ENCODE assay signal across 18 mouse cellular contexts in genomic region chr6:90941257-90941656, GRCm38 (mm10). TPM values are rescaled to one million over a fixed set of nuclear protein-coding genes. Genes with fewer than 3 reads are reported as not detected.
DNase-seq lines count a peak whose midpoint lies in the region; ATAC-seq and TF ChIP-seq lines count a peak whose summit lies in the region.
"Had no signal": no experiment of that assay in that cellular context is flagged by ENCODE, and none has a peak within 500 bp of the region (broad histone marks: within the 10 kb centered on the region; RNA-seq: fewer than 3 reads in every experiment).

No protein-coding gene starts in this region.

- H3K27ac ChIP-seq in lung, embryonic 14.5 days (ENCODE audit: low read depth), result no peak overlapping the region
- no peak overlapping the region for H3K27ac ChIP-seq in hindbrain, embryonic 11.5 days (ENCODE audit: low read depth, low read length)
- H3K27ac ChIP-seq: embryonic facial prominence, embryonic 12.5 days; hindbrain, embryonic 14.5 days; liver, embryonic 15.5 days; midbrain, embryonic 15.5 days had no signal

- no peaks in the 10 kb centered on the region for H3K36me3 ChIP-seq in lung, embryonic 14.5 days (ENCODE audit: insufficient read depth)
- H3K36me3 ChIP-seq in hindbrain, embryonic 11.5 days (ENCODE audit: control insufficient read depth, insufficient read depth, low read length), result no peaks in the 10 kb centered on the region
- H3K36me3 ChIP-seq: embryonic facial prominence, embryonic 12.5 days; liver, embryonic 15.5 days; midbrain, embryonic 15.5 days had no signal

- H3K4me1 ChIP-seq in lung, embryonic 14.5 days (ENCODE audit: insufficient read depth), result peaks cover 12% of the 10 kb centered on the region; the same call in 1 of the 2 replicates
- H3K4me1 ChIP-seq in hindbrain, embryonic 11.5 days (replicated peaks; ENCODE audit: control insufficient read depth, insufficient read depth, low read length), result no peaks in the 10 kb centered on the region

- peak; percentile 36; the same call in 1 of the 2 replicates for ATAC-seq in frontal cortex, adult (ENCODE audit: low TSS enrichment)
- no peak for ATAC-seq in lung, embryonic 14.5 days (ENCODE audit: insufficient read depth)
- ATAC-seq in hindbrain, embryonic 11.5 days (ENCODE audit: low FRiP score), result no peak
- ATAC-seq: forebrain, postnatal 0 days; midbrain, embryonic 15.5 days had no signal

- H3K4me2 ChIP-seq in lung, embryonic 14.5 days, result no peak overlapping the region
- H3K4me2 ChIP-seq in hindbrain, embryonic 11.5 days (replicated peaks; ENCODE audit: low read depth, low read length), result no peak overlapping the region
- H3K4me2 ChIP-seq: embryonic facial prominence, embryonic 12.5 days; hindbrain, embryonic 14.5 days; liver, embryonic 15.5 days; midbrain, embryonic 15.5 days had no signal

- no peak for DNase-seq in frontal cortex, postnatal 25 days (ENCODE audit: low spot score in 2 of 2)
- DNase-seq in lung, embryonic 14.5 days, result peak; percentile 57
- DNase-seq in lung, adult 18-20 months, result no peak
- peak; percentile 11 for DNase-seq in MN1 (ENCODE audit: low spot score)
- peak; percentile 60 for DNase-seq in brain, adult 2 months (ENCODE audit: low read depth, low spot score)
- DNase-seq in hindbrain, embryonic 11.5 days (ENCODE audit: low spot score), result no peak
- no peak for DNase-seq in cerebellum, adult 9-11 months
- DNase-seq: cerebellum, postnatal 36 days; forebrain, postnatal 0 days; gastrocnemius, postnatal 10 days; kidney, adult 8-10 months; right cerebral cortex, postnatal 14 days; thymus, postnatal 36 days had no signal

- no peaks in the 10 kb centered on the region for H3K9me3 ChIP-seq in lung, embryonic 14.5 days (ENCODE audit: low read depth, low read length)
- no peaks in the 10 kb centered on the region for H3K9me3 ChIP-seq in hindbrain, embryonic 11.5 days (ENCODE audit: control insufficient read depth, low read length)
- H3K9me3 ChIP-seq: embryonic facial prominence, embryonic 12.5 days; liver, embryonic 15.5 days; midbrain, embryonic 15.5 days had no signal

- no peak overlapping the region for H3K9ac ChIP-seq in lung, embryonic 14.5 days
- no peak overlapping the region for H3K9ac ChIP-seq in hindbrain, embryonic 11.5 days (ENCODE audit: low read depth, low read length)
- H3K9ac ChIP-seq: embryonic facial prominence, embryonic 12.5 days; forebrain, postnatal 0 days; hindbrain, embryonic 14.5 days; liver, embryonic 15.5 days; midbrain, embryonic 15.5 days had no signal

- no peak overlapping the region for H3K4me3 ChIP-seq in lung, embryonic 14.5 days (ENCODE audit: low read depth, low read length)
- no peak overlapping the region for H3K4me3 ChIP-seq in hindbrain, embryonic 11.5 days (ENCODE audit: low read depth, low read length)
- H3K4me3 ChIP-seq: embryonic facial prominence, embryonic 12.5 days; liver, embryonic 15.5 days; midbrain, embryonic 15.5 days had no signal

- WGBS in lung, embryonic 14.5 days, result 52% methylated on average over 3 of the region's 3 CpGs
- WGBS in hindbrain, embryonic 11.5 days, result 63% methylated on average over 3 of the region's 3 CpGs

- H3K27me3 ChIP-seq in lung, embryonic 14.5 days (ENCODE audit: insufficient read depth, low read length), result no peaks in the 10 kb centered on the region
- no peaks in the 10 kb centered on the region for H3K27me3 ChIP-seq in hindbrain, embryonic 11.5 days (ENCODE audit: control insufficient read depth, insufficient read depth, low read length)
- H3K27me3 ChIP-seq: embryonic facial prominence, embryonic 12.5 days; liver, embryonic 15.5 days; midbrain, embryonic 15.5 days had no signal

- no peak for TF ChIP-seq CTCF in lung, embryonic 14.5 days (IDR thresholded peaks at IDR 0.05; ENCODE audit: low read depth)

RNA-seq across cellular contexts. Expression of gene Iqsec1, which starts 47.2 kb away (rescaled TPM):
- 15.8 and 16.9 TPM in 2 replicates for polyA plus RNA-seq in lung, embryonic 14.5 days (2014; fragmentation: Nextera tagmentation; extraction: Ambion mirVana)
- 18.5 and 22.4 TPM in 2 replicates for polyA plus RNA-seq in hindbrain, embryonic 11.5 days (2014; fragmentation: Nextera tagmentation; extraction: Ambion mirVana)

Comparison
In these comparisons a context has a peak if more than half of its experiments do, and no peak if none do; other contexts are left out.
1. DNase-seq: peak in lung, embryonic 14.5 days (single experiment), MN1 (single experiment) and brain, adult 2 months (single experiment); none in frontal cortex, postnatal 25 days (0 of 2), lung, adult 18-20 months (0 of 2), hindbrain, embryonic 11.5 days (single experiment) and cerebellum, adult 9-11 months (single experiment).